Mouse (Mus musculus) testis, adult 2 months (tissue): ENCODE measurements at regions not wholly inside any gene's neighbourhood (a gene's known extent, or its start where the extent isn't known, plus 50 kb on each side); places are given as distances from the start of the nearest gene placed in this dataset.

Source experiments
- CTCF ChIP-seq: fragments of 200-500 bp; IDR thresholded peaks from 2 replicates; pipeline ENCODE4 v1.5.1; 2012; ENCODE audit warnings: low read depth, mild to moderate bottlenecking, inconsistent platforms, low read length, moderate library complexity; ENCODE audit not compliant: control insufficient read depth, insufficient read depth, insufficient replicate concordance
- POLR2A ChIP-seq: fragments of 200-500 bp; IDR thresholded peaks from 2 replicates; pipeline ENCODE4 v1.6.1; 2012; ENCODE audit warnings: low read depth, mild to moderate bottlenecking, inconsistent platforms, low read length, moderate library complexity; ENCODE audit not compliant: control insufficient read depth

DNA sequence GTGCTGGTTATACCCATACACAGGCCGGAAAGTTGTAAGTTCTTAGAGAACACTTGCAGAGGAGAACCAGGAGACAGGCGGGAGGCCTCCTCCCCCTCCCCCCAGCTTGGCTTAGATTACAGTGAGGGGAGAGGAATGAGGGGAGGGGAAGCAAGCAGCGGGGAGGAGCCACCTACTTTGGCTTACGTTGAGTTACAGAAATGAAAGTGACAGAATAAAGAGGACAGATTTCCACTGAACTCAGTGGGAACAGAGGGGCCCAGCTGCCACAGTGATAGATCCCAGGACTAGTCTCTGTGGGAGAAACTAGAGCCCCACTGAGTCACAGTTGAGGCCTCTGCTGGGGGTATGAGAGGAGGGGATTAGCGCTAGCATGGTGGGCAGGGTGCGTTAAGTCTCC lies 86.5 kb upstream of the Gm11983 start:
- TF ChIP-seq CTCF: no peak
- no peak for TF ChIP-seq POLR2A
